Mouse (Mus musculus) brown adipose tissue, adult 24 weeks (tissue): Measurements from ENCODE around the gene Gdpd4. TPM values are rescaled to one million over a fixed set of nuclear protein-coding genes. Genes with fewer than 3 reads are reported as not detected.

Source experiments
- H3K27ac ChIP-seq: fragments of 200-500 bp; replicated peaks from 2 replicates; pipeline ENCODE4 v1.5.1; 2012; ENCODE audit warnings: low read depth, mild to moderate bottlenecking, low read length
- H3K4me1 ChIP-seq: fragments of 200-500 bp; 2 replicates; pipeline ENCODE4 v1.6.1; 2012; ENCODE audit warnings: low read length, mixed read lengths; ENCODE audit not compliant: control insufficient read depth, insufficient read depth, insufficient read length
- H3K4me3 ChIP-seq: fragments of 200-500 bp; 2 replicates; pipeline ENCODE4 v1.5.1; 2012; ENCODE audit warnings: low read depth, mild to moderate bottlenecking, low read length, moderate library complexity; ENCODE audit not compliant: insufficient read depth
- polyA plus RNA-seq: library from polyadenylated mRNA; stranded (reverse); fragments of >200 nt; gene quantifications from 2 replicates; pipeline ENCODE4 v1.2.4, GENCODE M21; 2012; ENCODE audit not compliant: missing spikeins, insufficient read depth, insufficient read length

The Gdpd4 gene
- polyA plus RNA-seq, result not detected in 2 replicates

GRCm38 (mm10) chr7:97919742-97920141 lies at the start of gene Gdpd4:
Gene Gdpd4 (plus strand): TSS chr7:97919955.
- Histone ChIP-seq H3K4me3 (no peak within 1 kb of the TSS), H3K4me1 (no peaks in the 10 kb centered on the region), H3K27ac (no peak within 1 kb of the TSS)

GRCm38 (mm10) chr7:97872396-97872795 lies 47.4 kb upstream of the Gdpd4 start:
- Histone ChIP-seq H3K4me3 (no peak overlapping the region), H3K27ac (no peak overlapping the region), H3K4me1 (no peaks in the 10 kb centered on the region)

GRCm38 (mm10) chr7:97873317-97873716 lies 46.4 kb upstream of the Gdpd4 start:
- H3K4me3 ChIP-seq, result no peak overlapping the region
- H3K4me1 ChIP-seq, result no peaks in the 10 kb centered on the region
- no peak overlapping the region for H3K27ac ChIP-seq

GRCm38 (mm10) chr7:97877846-97878538 lies 41.8 kb upstream of the Gdpd4 start:
- no peaks in the 10 kb centered on the region for H3K4me1 ChIP-seq
- H3K4me3 ChIP-seq, result no peak overlapping the region
- H3K27ac ChIP-seq, result no peak overlapping the region

- Histone ChIP-seq H3K27ac (no peak overlapping the region), H3K4me3 (no peak overlapping the region), H3K4me1 (no peaks in the 10 kb centered on the region)
Observed at GRCm38 (mm10) chr7:97911646-97912045, 8.1 kb upstream of the Gdpd4 start.

GRCm38 (mm10) chr7:97914833-97915516 lies 4.8 kb upstream of the Gdpd4 start:
- H3K4me3 ChIP-seq, result no peak overlapping the region
- H3K27ac ChIP-seq, result no peak overlapping the region
- H3K4me1 ChIP-seq, result no peaks in the 10 kb centered on the region

GRCm38 (mm10) chr7:97925819-97926218 lies 6.1 kb downstream of the Gdpd4 start:
- Histone ChIP-seq H3K4me1 (no peaks in the 10 kb centered on the region), H3K27ac (no peak overlapping the region), H3K4me3 (no peak overlapping the region)

- Histone ChIP-seq H3K4me3 (no peak overlapping the region), H3K4me1 (no peaks in the 10 kb centered on the region), H3K27ac (no peak overlapping the region)
Observed at GRCm38 (mm10) chr7:97926978-97927377, 7.2 kb downstream of the Gdpd4 start.

- no peak overlapping the region for H3K4me3 ChIP-seq
- H3K4me1 ChIP-seq, result no peaks in the 10 kb centered on the region
- no peak overlapping the region for H3K27ac ChIP-seq
Observed at GRCm38 (mm10) chr7:97944485-97944884, 24.7 kb downstream of the Gdpd4 start.

GRCm38 (mm10) chr7:97972486-97972885 lies 52.7 kb downstream of the Gdpd4 start:
- Histone ChIP-seq H3K27ac (no peak overlapping the region), H3K4me1 (no peaks in the 10 kb centered on the region), H3K4me3 (no peak overlapping the region)

- Histone ChIP-seq H3K27ac (no peak overlapping the region), H3K4me3 (no peak overlapping the region), H3K4me1 (no peaks in the 10 kb centered on the region)
Observed at GRCm38 (mm10) chr7:97977463-97977862, 57.7 kb downstream of the Gdpd4 start.

GRCm38 (mm10) chr7:97984108-97984834 lies 64.5 kb downstream of the Gdpd4 start:
- Histone ChIP-seq H3K4me3 (no peak overlapping the region), H3K4me1 (no peaks in the 10 kb centered on the region), H3K27ac (no peak overlapping the region)

- Histone ChIP-seq H3K27ac (no peak overlapping the region), H3K4me3 (no peak overlapping the region), H3K4me1 (no peaks in the 10 kb centered on the region)
Observed at GRCm38 (mm10) chr7:98002617-98003016, 82.9 kb downstream of the Gdpd4 start.

- H3K27ac ChIP-seq, result no peak overlapping the region
- H3K4me3 ChIP-seq, result no peak overlapping the region
- H3K4me1 ChIP-seq, result no peaks in the 10 kb centered on the region
Observed at GRCm38 (mm10) chr7:98048101-98048824, 128.5 kb downstream of the Gdpd4 start.

- Histone ChIP-seq H3K27ac (no peak overlapping the region), H3K4me3 (no peak overlapping the region), H3K4me1 (no peaks in the 10 kb centered on the region)
Observed at GRCm38 (mm10) chr7:98051980-98052379, 132.2 kb downstream of the Gdpd4 start.
